10 mouse cellular contexts compared by ENCODE assay signal in genomic region chr19:46619001-46619400, GRCm38 (mm10). TPM values are rescaled to one million over a fixed set of nuclear protein-coding genes. Genes with fewer than 3 reads are reported as not detected.
DNase-seq lines count a peak whose midpoint lies in the region; ATAC-seq and TF ChIP-seq lines count a peak whose summit lies in the region.
"Had no signal": no experiment of that assay in that cellular context is flagged by ENCODE, and none has a peak within 500 bp of the region (broad histone marks: within the 10 kb centered on the region; RNA-seq: fewer than 3 reads in every experiment).

No protein-coding gene starts in this region.

- no peaks in the 10 kb centered on the region for H3K9me3 ChIP-seq in midbrain, postnatal 0 days (ENCODE audit: low read length)
- H3K9me3 ChIP-seq in midbrain, embryonic 11.5 days (ENCODE audit: control insufficient read depth, low read length) = no peaks in the 10 kb centered on the region
- no peaks in the 10 kb centered on the region for H3K9me3 ChIP-seq in forebrain, embryonic 13.5 days (replicated peaks)
- no peaks in the 10 kb centered on the region for H3K9me3 ChIP-seq in neural tube, embryonic 15.5 days (replicated peaks)
- H3K9me3 ChIP-seq: megakaryocyte, embryonic 14.5 days had no signal

- DNase-seq in heart, adult 11 months = peak; percentile 96
- no peak for DNase-seq in heart, postnatal 36 days
- peak; percentile 25 for DNase-seq in midbrain, postnatal 0 days (ENCODE audit: low spot score)
- no peak for DNase-seq in midbrain, embryonic 11.5 days (ENCODE audit: low spot score, missing footprints)
- DNase-seq in MN1 (ENCODE audit: low spot score) = no peak

- H3K4me2 ChIP-seq in midbrain, postnatal 0 days (ENCODE audit: low read depth, low read length, poor library complexity, severe bottlenecking) = no peak overlapping the region
- no peak overlapping the region for H3K4me2 ChIP-seq in midbrain, embryonic 11.5 days
- H3K4me2 ChIP-seq in forebrain, embryonic 13.5 days = no peak overlapping the region
- H3K4me2 ChIP-seq in neural tube, embryonic 15.5 days = no peak overlapping the region

- H3K4me3 ChIP-seq in midbrain, postnatal 0 days (ENCODE audit: low read depth, low read length) = no peak overlapping the region
- H3K4me3 ChIP-seq in midbrain, embryonic 11.5 days (ENCODE audit: low read depth, low read length) = no peak overlapping the region
- H3K4me3 ChIP-seq in forebrain, embryonic 13.5 days = no peak overlapping the region
- no peak overlapping the region for H3K4me3 ChIP-seq in neural tube, embryonic 15.5 days (replicated peaks)
- H3K4me3 ChIP-seq: megakaryocyte, embryonic 14.5 days had no signal

- H3K4me1 ChIP-seq in midbrain, postnatal 0 days (ENCODE audit: insufficient read depth, low read length) = peaks cover 20% of the 10 kb centered on the region; the same call in 1 of the 2 replicates
- peaks cover 37% of the 10 kb centered on the region for H3K4me1 ChIP-seq in midbrain, embryonic 11.5 days (ENCODE audit: control insufficient read depth, insufficient read depth, low read length)
- peaks cover 56% of the 10 kb centered on the region for H3K4me1 ChIP-seq in forebrain, embryonic 13.5 days
- H3K4me1 ChIP-seq in neural tube, embryonic 15.5 days = peaks cover 61% of the 10 kb centered on the region

- ATAC-seq in midbrain, postnatal 0 days (ENCODE audit: low FRiP score) = no peak
- ATAC-seq in midbrain, embryonic 11.5 days (ENCODE audit: low FRiP score) = no peak
- ATAC-seq in forebrain, embryonic 13.5 days = no peak
- no peak for ATAC-seq in neural tube, embryonic 15.5 days (ENCODE audit: low FRiP score)
- no peak for ATAC-seq in erythroid progenitor cell, adult 5-6 weeks (replicated peaks; ENCODE audit: low FRiP score, poor library complexity, severe bottlenecking)

- intact Hi-C loops in heart, postnatal 36 days (cut with DNase I) = no loop called here

- H3K27me3 ChIP-seq in midbrain, postnatal 0 days (ENCODE audit: insufficient read depth, low read length) = no peaks in the 10 kb centered on the region
- H3K27me3 ChIP-seq in midbrain, embryonic 11.5 days (ENCODE audit: control insufficient read depth, insufficient read depth, low read length) = no peaks in the 10 kb centered on the region
- H3K27me3 ChIP-seq in forebrain, embryonic 13.5 days = no peaks in the 10 kb centered on the region
- no peaks in the 10 kb centered on the region for H3K27me3 ChIP-seq in neural tube, embryonic 15.5 days (replicated peaks)
- H3K27me3 ChIP-seq: megakaryocyte, embryonic 14.5 days had no signal

- WGBS in midbrain, postnatal 0 days = 68% methylated on average over 19 of the region's 19 CpGs
- 91% methylated on average over 19 of the region's 19 CpGs for WGBS in midbrain, embryonic 11.5 days
- WGBS in forebrain, embryonic 13.5 days = 85% methylated on average over 19 of the region's 19 CpGs
- WGBS in neural tube, embryonic 15.5 days = 70% methylated on average over 19 of the region's 19 CpGs

- 0 out of 2 replicates have a peak overlapping the region, but pooled peaks have one; percentile 2 for H3K27ac ChIP-seq in midbrain, postnatal 0 days (ENCODE audit: low read depth, low read length)
- no peak overlapping the region for H3K27ac ChIP-seq in midbrain, embryonic 11.5 days (ENCODE audit: low read depth, low read length)
- H3K27ac ChIP-seq in forebrain, embryonic 13.5 days = peak overlapping the region; percentile 51; the same call in 1 of the 2 replicates
- H3K27ac ChIP-seq in neural tube, embryonic 15.5 days (replicated peaks) = 0 out of 2 replicates have a peak overlapping the region, but pooled peaks have one; percentile 0

- no peak overlapping the region for H3K9ac ChIP-seq in midbrain, postnatal 0 days (replicated peaks; ENCODE audit: low read length, poor library complexity, severe bottlenecking)
- H3K9ac ChIP-seq in midbrain, embryonic 11.5 days (ENCODE audit: low read length) = no peak overlapping the region
- H3K9ac ChIP-seq in forebrain, embryonic 13.5 days = no peak overlapping the region
- H3K9ac ChIP-seq in neural tube, embryonic 15.5 days (replicated peaks) = no peak overlapping the region

- no peaks in the 10 kb centered on the region; the same call in 1 of the 2 replicates for H3K36me3 ChIP-seq in midbrain, postnatal 0 days (ENCODE audit: insufficient read depth, low read length)
- no peaks in the 10 kb centered on the region for H3K36me3 ChIP-seq in midbrain, embryonic 11.5 days (ENCODE audit: control insufficient read depth, insufficient read depth, low read length)
- peaks cover 13% of the 10 kb centered on the region for H3K36me3 ChIP-seq in forebrain, embryonic 13.5 days (ENCODE audit: poor library complexity, severe bottlenecking)
- 0 out of 2 replicates have a peak, but pooled peaks cover 5% of the 10 kb centered on the region for H3K36me3 ChIP-seq in neural tube, embryonic 15.5 days

- TF ChIP-seq CTCF in midbrain, postnatal 0 days (IDR thresholded peaks at IDR 0.05) = no peak

RNA-seq across cellular contexts. Expression of gene Wbp1l, which starts 20.1 kb away (rescaled TPM):
- 10 to 100 TPM; 51.2 to 59.1 TPM for total RNA-seq in heart, postnatal 36 days (2021)
- 44.2 and 44.8 TPM in 2 replicates for total RNA-seq in midbrain, postnatal 0 days (2014; rRNA removed)
- 27.1 and 27.8 TPM in 2 replicates for polyA plus RNA-seq in midbrain, postnatal 0 days (2015; fragmentation: Nextera tagmentation; extraction: Ambion mirVana)
- polyA plus RNA-seq in midbrain, embryonic 11.5 days (2014; fragmentation: Nextera tagmentation; extraction: Ambion mirVana) = 29.0 and 30.3 TPM in 2 replicates
- polyA plus RNA-seq in forebrain, embryonic 13.5 days (2015; fragmentation: Nextera tagmentation; extraction: Ambion mirVana) = 33.1 and 36.5 TPM in 2 replicates
- polyA plus RNA-seq in neural tube, embryonic 15.5 days (2015; fragmentation: Nextera tagmentation; extraction: Ambion mirVana) = 34.1 and 34.5 TPM in 2 replicates
- total RNA-seq in erythroid progenitor cell, adult 5-6 weeks (2015; ENCODE audit: low replicate concordance) = 5.0 and 8.8 TPM in 2 replicates
- total RNA-seq in erythroid progenitor cell, adult 5-6 weeks (2017; ENCODE audit: low replicate concordance) = 6.7 and 9.2 TPM in 2 replicates

RNA-seq across cellular contexts. Expression of gene Sfxn2, which starts 45.8 kb away (rescaled TPM):
- 1 to 10 TPM; 3.1 to 3.5 TPM for total RNA-seq in heart, postnatal 36 days (2021)
- total RNA-seq in midbrain, postnatal 0 days (2014; rRNA removed) = 5.9 and 6.0 TPM in 2 replicates
- 9.5 and 9.8 TPM in 2 replicates for polyA plus RNA-seq in midbrain, postnatal 0 days (2015; fragmentation: Nextera tagmentation; extraction: Ambion mirVana)
- polyA plus RNA-seq in midbrain, embryonic 11.5 days (2014; fragmentation: Nextera tagmentation; extraction: Ambion mirVana) = 12.1 and 12.7 TPM in 2 replicates
- 12.4 and 13.2 TPM in 2 replicates for polyA plus RNA-seq in forebrain, embryonic 13.5 days (2015; fragmentation: Nextera tagmentation; extraction: Ambion mirVana)
- polyA plus RNA-seq in neural tube, embryonic 15.5 days (2015; fragmentation: Nextera tagmentation; extraction: Ambion mirVana) = 11.0 and 11.7 TPM in 2 replicates
- total RNA-seq in erythroid progenitor cell, adult 5-6 weeks (2015; ENCODE audit: low replicate concordance) = 0.72 and 19.3 TPM in 2 replicates
- 0.98 and 5.8 TPM in 2 replicates for total RNA-seq in erythroid progenitor cell, adult 5-6 weeks (2017; ENCODE audit: low replicate concordance)

RNA-seq across cellular contexts. Expression of gene Arl3, which starts 46.0 kb away (rescaled TPM):
- total RNA-seq in heart, postnatal 36 days (2021) = 10 to 100 TPM; 38.5 to 40.4 TPM
- total RNA-seq in midbrain, postnatal 0 days (2014; rRNA removed) = 94.5 and 109 TPM in 2 replicates
- 192 and 194 TPM in 2 replicates for polyA plus RNA-seq in midbrain, postnatal 0 days (2015; fragmentation: Nextera tagmentation; extraction: Ambion mirVana)
- polyA plus RNA-seq in midbrain, embryonic 11.5 days (2014; fragmentation: Nextera tagmentation; extraction: Ambion mirVana) = 155 and 160 TPM in 2 replicates
- polyA plus RNA-seq in forebrain, embryonic 13.5 days (2015; fragmentation: Nextera tagmentation; extraction: Ambion mirVana) = 233 and 245 TPM in 2 replicates
- 190 and 208 TPM in 2 replicates for polyA plus RNA-seq in neural tube, embryonic 15.5 days (2015; fragmentation: Nextera tagmentation; extraction: Ambion mirVana)
- total RNA-seq in erythroid progenitor cell, adult 5-6 weeks (2015; ENCODE audit: low replicate concordance) = 4.6 and 15.1 TPM in 2 replicates
- total RNA-seq in erythroid progenitor cell, adult 5-6 weeks (2017; ENCODE audit: low replicate concordance) = 6.7 and 24.4 TPM in 2 replicates

RNA-seq across cellular contexts. Expression of gene Cyp17a1, which starts 54.0 kb away (rescaled TPM):
- total RNA-seq in heart, postnatal 36 days (2021) = not detected
- total RNA-seq in midbrain, postnatal 0 days (2014; rRNA removed) = not detected in 2 replicates
- not detected in 2 replicates for polyA plus RNA-seq in midbrain, postnatal 0 days (2015; fragmentation: Nextera tagmentation; extraction: Ambion mirVana)
- polyA plus RNA-seq in midbrain, embryonic 11.5 days (2014; fragmentation: Nextera tagmentation; extraction: Ambion mirVana) = not detected in 2 replicates
- polyA plus RNA-seq in forebrain, embryonic 13.5 days (2015; fragmentation: Nextera tagmentation; extraction: Ambion mirVana) = not detected in 2 replicates
- 0.23 TPM in 1 of 2 replicates, not detected in the other for polyA plus RNA-seq in neural tube, embryonic 15.5 days (2015; fragmentation: Nextera tagmentation; extraction: Ambion mirVana)
- total RNA-seq in erythroid progenitor cell, adult 5-6 weeks (2015; ENCODE audit: low replicate concordance) = not detected in 2 replicates
- total RNA-seq in erythroid progenitor cell, adult 5-6 weeks (2017; ENCODE audit: low replicate concordance) = not detected in 2 replicates
- polyA plus RNA-seq: embryonic facial prominence, embryonic 11.5 days had no signal

Comparison
In these comparisons a context has a peak if more than half of its experiments do, and no peak if none do; other contexts are left out.
1. DNase-seq: peak in heart, adult 11 months (single experiment) and midbrain, postnatal 0 days (single experiment); none in heart, postnatal 36 days (0 of 2), midbrain, embryonic 11.5 days (single experiment) and MN1 (single experiment).